Mouse (Mus musculus): Measurements from ENCODE around the gene Elmsan1.

DNA sequence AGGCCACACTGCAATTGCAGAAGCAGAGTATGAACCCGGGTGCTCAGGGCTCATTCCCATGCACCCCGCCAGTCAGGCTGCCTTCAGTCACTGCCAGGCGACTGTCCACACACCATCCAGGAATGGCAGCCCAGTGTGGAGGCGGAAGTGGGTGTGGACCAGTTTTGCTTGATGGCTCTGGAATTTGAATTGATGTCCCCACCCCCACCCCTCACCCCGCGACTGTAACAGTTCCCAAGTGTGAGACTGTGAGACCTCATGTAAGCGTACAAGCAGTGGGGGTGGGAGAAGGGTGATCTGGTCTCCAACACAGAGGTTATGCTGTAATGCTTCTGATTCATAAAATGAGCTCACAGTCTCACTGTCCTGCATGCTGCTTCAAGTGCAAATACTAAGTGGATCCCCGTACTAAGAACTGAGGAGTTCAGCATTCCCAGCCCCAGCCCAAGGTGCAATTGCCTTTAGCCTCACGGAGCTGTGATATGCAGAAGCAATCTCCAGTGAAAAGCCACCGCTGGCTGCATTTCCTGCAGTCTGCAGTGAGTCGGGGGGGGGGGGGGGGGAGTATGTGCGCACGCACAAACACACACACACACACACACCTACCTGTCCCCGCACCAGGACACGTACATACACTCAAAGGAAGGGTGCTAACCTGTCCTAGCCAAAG lies 28.4 kb downstream of the Elmsan1 start:
- TF ChIP-seq CTCF (IDR thresholded peaks at IDR 0.05; ENCODE audit: low read depth), result no peak
- no peak for TF ChIP-seq EP300 (IDR thresholded peaks at IDR 0.05; ENCODE audit: low read depth)
